Mouse (Mus musculus) midbrain, embryonic 11.5 days (tissue): Measurements from ENCODE around the gene Carnmt1. TPM values are rescaled to one million over a fixed set of nuclear protein-coding genes. Genes with fewer than 3 reads are reported as not detected.

Experiments used
- ATAC-seq: fragments of 200-750 bp; cut with Nextera tagmentation; 2 replicates; pipeline ENCODE4 v1.8.0; 2017; ENCODE audit warnings: moderate TSS enrichment, moderate library complexity; ENCODE audit not compliant: low FRiP score
- DNase-seq: peaks from one replicate; pipeline ENCODE4 v3.0.0; 2015; ENCODE audit warnings: low spot score; ENCODE audit errors: missing footprints
- H3K27ac ChIP-seq: fragments of 300-500 bp; sonication (generic); 2 replicates; pipeline ENCODE4 v1.5.1; 2014; ENCODE audit warnings: low read depth, low read length
- H3K27me3 ChIP-seq: fragments of 300-500 bp; sonication (generic); 2 replicates; pipeline ENCODE4 v1.6.1; 2014; ENCODE audit warnings: mild to moderate bottlenecking, low read length, moderate library complexity, mixed read lengths; ENCODE audit not compliant: control insufficient read depth, insufficient read depth
- H3K36me3 ChIP-seq: fragments of 300-500 bp; sonication (generic); 2 replicates; pipeline ENCODE4 v1.6.1; 2014; ENCODE audit warnings: mild to moderate bottlenecking, low read length, moderate library complexity, mixed read lengths; ENCODE audit not compliant: control insufficient read depth, insufficient read depth
- H3K4me1 ChIP-seq: fragments of 300-500 bp; sonication (generic); 2 replicates; pipeline ENCODE4 v1.6.1; 2014; ENCODE audit warnings: low read length; ENCODE audit not compliant: control insufficient read depth, insufficient read depth
- H3K4me2 ChIP-seq: fragments of 300-500 bp; sonication (generic); 2 replicates; pipeline ENCODE4 v1.6.1; 2014; ENCODE audit warnings: mild to moderate bottlenecking, moderate library complexity
- H3K4me3 ChIP-seq: fragments of 300-500 bp; sonication (generic); 2 replicates; pipeline ENCODE4 v1.5.1; 2014; ENCODE audit warnings: low read depth, low read length
- H3K9ac ChIP-seq: fragments of 300-500 bp; sonication (generic); 2 replicates; pipeline ENCODE4 v1.6.1; 2014; ENCODE audit warnings: low read length
- H3K9me3 ChIP-seq: fragments of 300-500 bp; sonication (generic); 2 replicates; pipeline ENCODE4 v1.6.1; 2016; ENCODE audit warnings: low read length; ENCODE audit not compliant: control insufficient read depth
- WGBS: fragments of 180-500 bp; shearing (Covaris S2); extraction: QIAGEN DNeasy Blood & Tissue Kit; methylation state at CpG from one replicate; pipeline ENCODE4 v1.1.7; 2014; 5-methylcytosine and 5-hydroxymethylcytosine counted together
- polyA plus RNA-seq: library from polyadenylated mRNA; unstranded; fragments of >200 nt; fragmentation: Nextera tagmentation; extraction: Ambion mirVana; gene quantifications from 2 replicates; pipeline ENCODE4 v1.2.1, GENCODE M21; 2014

Carnmt1 gene
- 25.4 and 29.8 TPM in 2 replicates for polyA plus RNA-seq

- H3K9me3 ChIP-seq = no peaks in the 10 kb centered on the region
- H3K9ac ChIP-seq = peak within 1 kb of the TSS; percentile 83
- peak; percentile 99 for DNase-seq
- WGBS = under 1% methylated on average over 50 of the region's 58 CpGs
- H3K4me3 ChIP-seq = peak within 1 kb of the TSS; percentile 75
- peak within 1 kb of the TSS; percentile 62 for H3K4me2 ChIP-seq
- peak; percentile 99 for ATAC-seq
- peaks cover 16% of the 10 kb centered on the region for H3K4me1 ChIP-seq
- H3K27me3 ChIP-seq = no peaks in the 10 kb centered on the region
- peak within 1 kb of the TSS; percentile 53 for H3K27ac ChIP-seq
- H3K36me3 ChIP-seq = no peaks in the 10 kb centered on the region
Observed at GRCm38 (mm10) chr19:18670608-18671007, at the start of gene Carnmt1. Carnmt1 (plus strand) TSS chr19:18670764.

GRCm38 (mm10) chr19:18623894-18624293 lies 46.7 kb upstream of the Carnmt1 start:
- no peak overlapping the region for H3K4me2 ChIP-seq
- H3K4me3 ChIP-seq = no peak overlapping the region
- no peaks in the 10 kb centered on the region for H3K4me1 ChIP-seq
- H3K36me3 ChIP-seq = no peaks in the 10 kb centered on the region
- DNase-seq (no peak), ATAC-seq (no peak)
- H3K27ac ChIP-seq = no peak overlapping the region
- 79% methylated on average over 2 of the region's 2 CpGs for WGBS
- H3K9me3 ChIP-seq = no peaks in the 10 kb centered on the region
- no peaks in the 10 kb centered on the region for H3K27me3 ChIP-seq
- no peak overlapping the region for H3K9ac ChIP-seq

GRCm38 (mm10) chr19:18629589-18629988 lies 41.0 kb upstream of the Carnmt1 start:
- no peak overlapping the region for H3K4me3 ChIP-seq
- no peaks in the 10 kb centered on the region for H3K9me3 ChIP-seq
- H3K27ac ChIP-seq = no peak overlapping the region
- WGBS = 75% methylated on average over 1 of the region's 1 CpGs
- H3K4me1 ChIP-seq = peaks cover 10% of the 10 kb centered on the region; the same call in 1 of the 2 replicates
- no peak overlapping the region for H3K9ac ChIP-seq
- H3K27me3 ChIP-seq = no peaks in the 10 kb centered on the region
- no peaks in the 10 kb centered on the region for H3K36me3 ChIP-seq
- DNase-seq (no peak), ATAC-seq (no peak)
- no peak overlapping the region for H3K4me2 ChIP-seq

- H3K4me2 ChIP-seq = peak overlapping the region; percentile 89
- ATAC-seq = no peak
- 10% methylated on average over 17 of the region's 17 CpGs for WGBS
- H3K36me3 ChIP-seq = no peaks in the 10 kb centered on the region
- no peaks in the 10 kb centered on the region for H3K9me3 ChIP-seq
- peak; percentile 88 for DNase-seq
- H3K4me1 ChIP-seq = peaks cover 10% of the 10 kb centered on the region; the same call in 1 of the 2 replicates
- H3K9ac ChIP-seq = peak overlapping the region; percentile 65
- no peak overlapping the region for H3K27ac ChIP-seq
- peak overlapping the region; percentile 70 for H3K4me3 ChIP-seq
- H3K27me3 ChIP-seq = no peaks in the 10 kb centered on the region
Observed at GRCm38 (mm10) chr19:18630221-18631119, 40.1 kb upstream of the Carnmt1 start.

GRCm38 (mm10) chr19:18631161-18631643 lies 39.4 kb upstream of the Carnmt1 start:
- ATAC-seq = peak; percentile 86
- Histone ChIP-seq H3K27ac (peak overlapping the region; percentile 56; the same call in 1 of the 2 replicates), H3K9ac (peak overlapping the region; percentile 65)

GRCm38 (mm10) chr19:18631644-18632219 lies 38.8 kb upstream of the Carnmt1 start, which contains the start of the genes Ostf1 and Nmrk1:
Ostf1 (minus strand) TSS chr19:18631823.
Nmrk1 (plus strand) TSS chr19:18631950.
- Histone ChIP-seq H3K36me3 (no peaks in the 10 kb centered on the region), H3K4me2 (peak within 1 kb of the TSS; percentile 89), H3K27me3 (no peaks in the 10 kb centered on the region), H3K4me3 (peak within 1 kb of the TSS; percentile 70), H3K4me1 (peaks cover 10% of the 10 kb centered on the region; the same call in 1 of the 2 replicates), H3K9me3 (no peaks in the 10 kb centered on the region), H3K27ac (peak within 1 kb of the TSS; percentile 56; the same call in 1 of the 2 replicates), H3K9ac (peak within 1 kb of the TSS; percentile 65)
- peak; percentile 99 for DNase-seq
- WGBS = under 1% methylated on average over 51 of the region's 51 CpGs
- ATAC-seq = peak; percentile 99

More at GRCm38 (mm10) chr19:18631161-18631643, 39.4 kb upstream of the Carnmt1 start:
- WGBS = under 1% methylated on average over 37 of the region's 40 CpGs
- peak overlapping the region; percentile 70 for H3K4me3 ChIP-seq
- no peaks in the 10 kb centered on the region for H3K27me3 ChIP-seq
- no peak for DNase-seq
- H3K4me2 ChIP-seq = peak overlapping the region; percentile 89
- H3K9me3 ChIP-seq = no peaks in the 10 kb centered on the region
- no peaks in the 10 kb centered on the region for H3K36me3 ChIP-seq
- H3K4me1 ChIP-seq = peaks cover 10% of the 10 kb centered on the region; the same call in 1 of the 2 replicates

GRCm38 (mm10) chr19:18632231-18633185 lies 38.1 kb upstream of the Carnmt1 start:
- no peaks in the 10 kb centered on the region for H3K9me3 ChIP-seq
- DNase-seq (peak; percentile 68), ATAC-seq (no peak)
- peak overlapping the region; percentile 70 for H3K4me3 ChIP-seq
- peak overlapping the region; percentile 65 for H3K9ac ChIP-seq
- WGBS = 70% methylated on average over 13 of the region's 13 CpGs
- H3K4me2 ChIP-seq = peak overlapping the region; percentile 89
- no peaks in the 10 kb centered on the region for H3K27me3 ChIP-seq
- no peaks in the 10 kb centered on the region for H3K36me3 ChIP-seq
- no peak overlapping the region for H3K27ac ChIP-seq
- H3K4me1 ChIP-seq = peaks cover 10% of the 10 kb centered on the region; the same call in 1 of the 2 replicates

- Histone ChIP-seq H3K9ac (no peak overlapping the region), H3K9me3 (no peaks in the 10 kb centered on the region), H3K27ac (no peak overlapping the region), H3K4me3 (no peak overlapping the region), H3K4me2 (no peak overlapping the region), H3K27me3 (no peaks in the 10 kb centered on the region), H3K36me3 (no peaks in the 10 kb centered on the region), H3K4me1 (no peaks in the 10 kb centered on the region)
- DNase-seq (peak; percentile 44), ATAC-seq (no peak)
- 85% methylated on average over 5 of the region's 5 CpGs for WGBS
Observed at GRCm38 (mm10) chr19:18637954-18638353, 32.6 kb upstream of the Carnmt1 start.
